Mouse (Mus musculus) urinary bladder, postnatal 10 days (tissue): ENCODE results near the gene Prkd2.
A peak's percentile ranks its signal among the peaks of the same experiment; 100 is the strongest.

ENCODE experiments used
- DNase-seq: peaks from one replicate; pipeline ENCODE4 v3.0.0; 2022; ENCODE audit warnings: low spot score

Prkd2 gene

DNA sequence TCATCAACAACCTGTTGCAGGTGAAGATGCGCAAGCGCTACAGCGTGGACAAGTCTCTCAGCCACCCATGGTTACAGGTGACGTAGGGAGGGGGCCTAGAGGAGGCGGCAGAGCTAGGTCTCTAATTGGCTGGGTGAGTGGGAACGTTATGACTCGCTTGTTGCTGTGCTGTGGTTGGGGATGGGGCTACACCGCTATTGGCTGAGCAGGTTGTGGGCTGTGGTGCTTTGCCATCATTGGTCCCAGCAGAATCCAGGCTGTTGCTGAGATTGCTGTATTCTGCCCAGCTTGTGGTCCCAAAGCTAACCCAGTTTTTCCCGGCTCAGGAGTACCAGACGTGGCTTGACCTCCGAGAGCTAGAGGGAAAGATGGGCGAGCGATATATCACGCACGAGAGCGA is 26.8 kb downstream of the Prkd2 start:
- no peak for DNase-seq

DNA sequence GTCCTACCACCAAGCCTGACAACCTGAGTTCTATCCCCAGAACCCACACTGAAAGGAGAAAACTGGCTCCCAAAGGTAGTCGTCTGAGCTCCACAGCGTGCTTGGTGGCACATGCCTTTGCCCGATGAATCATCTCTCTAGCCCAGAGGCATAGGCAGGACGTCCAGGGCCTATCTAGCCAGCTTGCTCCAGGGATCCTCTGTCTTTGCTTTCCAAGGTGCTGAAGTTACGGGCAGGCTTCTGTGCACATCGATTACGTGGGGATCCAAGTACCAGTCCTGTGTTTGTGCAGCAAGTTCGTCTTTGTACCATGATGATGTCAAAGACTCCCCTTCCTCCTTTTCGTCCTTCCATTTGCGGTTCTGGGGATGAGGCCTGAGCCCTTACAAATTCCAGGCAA is 28.9 kb downstream of the Prkd2 start:
- DNase-seq, result no peak

DNA sequence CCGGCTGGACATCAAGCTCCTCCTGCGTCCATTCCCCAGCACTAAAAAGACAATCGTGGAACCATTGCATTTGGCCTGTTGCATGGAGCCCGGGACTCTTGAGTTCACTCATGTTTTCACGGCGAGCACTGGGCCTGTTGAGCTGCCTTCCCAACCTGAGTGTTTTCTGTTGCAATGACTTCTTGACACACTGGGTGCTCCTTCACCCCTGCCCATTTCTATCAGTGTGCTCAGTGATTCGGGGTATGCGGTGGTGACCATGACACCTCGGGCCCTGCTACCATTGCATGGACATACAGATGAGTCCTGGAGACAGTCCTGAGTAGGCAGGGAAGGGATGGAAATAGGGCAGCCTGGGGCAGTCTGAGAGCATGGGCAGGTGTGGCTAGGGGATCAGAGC is 29.8 kb downstream of the Prkd2 start:
- DNase-seq, result no peak

- DNase-seq, result no peak
These were observed 30.7 kb downstream of the Prkd2 start for GRCm38 (mm10) chr7:16873392-16873791.

DNA sequence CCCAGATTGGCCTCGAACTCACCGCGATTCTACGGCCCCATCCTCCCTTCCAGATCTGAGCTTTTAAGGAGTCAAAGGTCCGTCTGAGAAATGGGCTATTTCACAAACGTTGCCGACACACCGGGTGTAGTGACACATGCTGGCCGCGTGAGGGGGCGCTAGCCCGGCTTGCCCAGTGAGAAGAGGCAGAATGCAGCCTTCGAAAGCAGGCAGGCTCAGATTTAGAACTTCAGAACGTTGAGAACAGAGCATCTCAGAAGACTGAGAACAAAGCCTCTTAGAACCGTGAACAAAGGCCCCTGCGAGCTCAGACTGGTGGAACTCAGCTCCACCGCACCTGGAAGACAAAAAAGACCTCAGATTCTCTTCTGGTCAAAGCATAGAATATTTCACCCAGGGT is 31.5 kb downstream of the Prkd2 start:
- DNase-seq, result no peak

DNA sequence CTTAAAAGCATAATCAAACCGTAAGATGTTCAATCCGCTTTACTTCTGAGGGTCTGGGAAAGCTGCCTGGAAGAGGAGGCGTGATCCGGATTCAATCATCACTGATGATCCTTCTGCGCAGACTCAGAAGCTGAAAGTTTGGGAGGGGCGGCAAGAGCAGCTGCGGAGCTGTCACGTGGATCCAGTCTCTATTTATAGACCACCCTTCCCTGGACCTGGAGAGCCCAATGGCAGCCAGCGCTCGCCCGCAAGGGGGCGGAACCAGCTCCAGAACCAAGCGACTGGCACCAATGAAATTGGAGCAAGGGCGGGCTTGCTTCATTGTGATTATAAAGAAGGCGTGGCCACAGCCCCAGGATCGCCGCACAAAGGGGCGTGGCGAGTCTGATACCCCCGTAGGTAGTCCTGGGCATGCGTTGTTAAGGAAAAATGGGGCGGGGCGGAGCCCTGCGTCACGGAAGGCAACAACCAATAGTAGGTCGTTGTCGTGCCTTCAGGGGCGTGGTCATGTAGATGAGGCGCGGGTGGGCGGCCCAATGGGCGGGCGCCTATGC is 32.1 kb downstream of the Prkd2 start:
- DNase-seq, result peak; percentile 96

DNA sequence AGATGAGACGGTGACA is 32.4 kb downstream of the Prkd2 start, which contains the start of gene Dact3:
Gene Dact3, plus strand, starts transcription at position 8 of the 16 bp plus-strand sequence.
- DNase-seq, result no peak

DNA sequence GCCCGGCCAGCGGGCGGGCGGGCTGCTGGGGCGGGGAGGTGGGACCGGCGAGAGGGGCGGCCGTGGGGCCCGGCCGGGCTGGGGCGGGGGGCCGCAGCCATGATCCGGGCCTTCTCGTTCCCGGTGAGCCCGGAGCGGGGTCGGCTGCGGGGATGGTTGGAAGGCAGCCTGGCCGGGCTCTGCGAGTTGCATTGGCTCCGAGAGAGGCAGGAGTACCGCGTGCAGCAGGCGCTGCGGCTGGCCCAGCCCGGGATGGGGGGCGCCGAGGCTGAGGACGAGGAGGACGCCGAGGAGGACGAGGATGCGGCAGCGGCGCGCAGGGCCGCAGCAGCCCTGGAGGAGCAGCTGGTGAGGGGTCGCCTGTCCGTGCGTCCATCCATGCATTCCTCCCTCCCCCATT is 32.6 kb downstream of the Prkd2 start:
- DNase-seq, result no peak

- DNase-seq, result no peak
These were observed 33.3 kb downstream of the Prkd2 start for GRCm38 (mm10) chr7:16876006-16876405.

- DNase-seq, result no peak
These were observed 33.9 kb downstream of the Prkd2 start for GRCm38 (mm10) chr7:16876608-16877007.

DNA sequence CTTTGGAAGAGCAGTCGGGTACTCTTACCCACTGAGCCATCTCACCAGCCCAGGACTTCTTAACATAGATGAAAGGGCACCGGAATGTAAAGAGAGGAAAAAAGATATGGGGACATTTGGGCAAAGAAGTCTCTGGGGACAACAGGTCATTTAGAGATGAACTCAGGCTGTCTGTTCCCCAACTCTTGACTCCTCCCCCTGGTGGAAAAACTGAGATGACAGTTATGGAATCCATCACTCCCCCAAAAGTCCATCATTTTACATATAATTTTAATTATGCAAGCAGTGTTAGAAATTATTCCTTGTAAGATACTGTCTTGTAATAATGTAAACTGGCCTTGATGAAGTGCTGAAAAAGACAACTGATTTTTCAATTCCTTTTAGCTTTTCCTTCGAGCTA is 35.0 kb downstream of the Prkd2 start:
- no peak for DNase-seq

GRCm38 (mm10) chr7:16879796-16880547 is 37.3 kb downstream of the Prkd2 start:
- no peak for DNase-seq

DNA sequence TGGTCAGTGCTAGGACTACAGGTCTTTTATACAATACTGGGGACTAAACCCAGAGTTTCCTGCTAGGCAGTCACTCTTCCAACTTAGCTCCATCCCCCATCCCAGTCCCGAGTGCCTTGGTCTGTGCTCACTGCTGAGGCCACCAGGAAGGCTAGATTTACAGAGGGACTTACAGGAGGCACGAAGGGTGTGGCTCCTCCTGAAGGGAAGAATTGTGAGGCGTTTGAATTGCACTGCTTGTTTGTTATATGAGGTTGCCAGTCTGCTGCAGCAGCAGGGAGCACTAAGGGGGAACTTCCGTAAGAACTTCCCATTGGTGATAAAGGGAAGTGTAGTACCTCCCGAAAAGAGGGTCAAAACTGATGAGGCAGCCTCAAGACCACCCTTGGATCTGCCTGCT is 37.9 kb downstream of the Prkd2 start:
- no peak for DNase-seq

DNA sequence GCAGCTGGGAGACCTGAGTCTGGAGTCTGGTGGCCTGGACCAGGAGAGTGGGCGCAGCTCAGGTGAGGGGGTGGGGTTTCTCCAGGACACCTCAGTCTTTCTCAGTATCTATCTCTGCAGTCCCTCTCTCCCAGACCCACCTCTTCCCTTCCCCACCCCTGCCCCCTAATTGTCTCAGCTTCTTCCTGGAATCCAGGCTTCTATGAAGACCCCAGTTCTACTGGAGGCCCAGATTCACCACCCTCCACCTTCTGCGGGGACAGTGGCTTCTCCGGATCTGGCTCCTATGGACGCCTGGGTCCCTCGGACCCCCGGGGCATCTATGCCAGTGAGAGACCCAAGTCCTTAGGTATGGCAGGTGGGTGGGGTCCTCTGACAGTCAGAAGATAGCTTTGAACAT is 40.5 kb downstream of the Prkd2 start:
- DNase-seq, result no peak

DNA sequence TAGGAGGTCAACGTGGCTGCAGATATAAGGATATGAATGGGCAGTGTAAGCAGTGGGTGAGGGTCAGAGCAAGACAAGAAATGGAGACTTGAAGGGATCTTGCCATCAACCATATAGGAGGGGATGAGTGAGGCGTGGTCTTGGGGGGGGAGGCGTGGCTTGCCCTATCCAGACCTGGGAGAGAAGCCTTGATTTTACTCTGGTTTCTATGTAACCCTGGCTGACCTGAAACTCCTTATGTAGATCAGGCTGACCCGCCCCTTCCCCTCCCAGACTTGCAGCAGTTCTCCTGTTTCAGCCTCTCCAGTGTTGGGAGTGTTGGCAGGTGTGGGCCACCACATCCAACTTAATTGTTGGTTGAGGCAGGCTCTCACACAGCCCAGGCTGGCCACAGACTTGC is 41.6 kb downstream of the Prkd2 start:
- no peak for DNase-seq

- DNase-seq, result no peak
These were observed 42.6 kb downstream of the Prkd2 start for GRCm38 (mm10) chr7:16885271-16885776.

DNA sequence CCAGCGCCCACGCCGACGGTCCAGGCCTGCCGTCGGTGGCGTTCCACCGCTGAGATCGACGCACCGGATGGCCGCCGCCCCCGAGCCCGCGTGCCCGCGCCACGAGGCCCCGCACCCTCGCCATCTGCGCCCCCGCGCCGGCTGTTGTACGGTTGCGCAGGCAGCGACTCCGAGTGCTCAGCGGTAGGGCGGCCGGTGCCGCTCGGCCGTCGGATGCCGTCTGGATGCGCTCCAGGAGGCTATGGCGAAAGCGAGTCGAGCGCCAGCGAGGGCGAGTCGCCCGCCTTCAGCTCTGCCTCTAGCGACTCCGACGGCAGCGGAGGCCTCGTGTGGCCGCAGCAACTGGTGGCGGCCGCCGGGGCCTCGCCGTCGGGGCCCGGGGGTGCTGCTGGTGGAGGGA is 43.2 kb downstream of the Prkd2 start:
- no peak for DNase-seq

- DNase-seq, result no peak
These were observed 47.8 kb downstream of the Prkd2 start for GRCm38 (mm10) chr7:16890536-16890935.

- DNase-seq, result no peak
These were observed 48.2 kb downstream of the Prkd2 start for GRCm38 (mm10) chr7:16890944-16891343.

- DNase-seq, result peak; percentile 61
These were observed 49.1 kb downstream of the Prkd2 start, which contains the start of gene Gng8 for GRCm38 (mm10) chr7:16891641-16892351. Gene Gng8 (plus strand): TSS chr7:16891786.

GRCm38 (mm10) chr7:16892352-16892730 is 49.6 kb downstream of the Prkd2 start:
- DNase-seq, result no peak

GRCm38 (mm10) chr7:16893612-16894011 is 50.9 kb downstream of the Prkd2 start:
- DNase-seq, result no peak

- no peak for DNase-seq
These were observed 51.6 kb downstream of the Prkd2 start for GRCm38 (mm10) chr7:16894279-16894678.

DNA sequence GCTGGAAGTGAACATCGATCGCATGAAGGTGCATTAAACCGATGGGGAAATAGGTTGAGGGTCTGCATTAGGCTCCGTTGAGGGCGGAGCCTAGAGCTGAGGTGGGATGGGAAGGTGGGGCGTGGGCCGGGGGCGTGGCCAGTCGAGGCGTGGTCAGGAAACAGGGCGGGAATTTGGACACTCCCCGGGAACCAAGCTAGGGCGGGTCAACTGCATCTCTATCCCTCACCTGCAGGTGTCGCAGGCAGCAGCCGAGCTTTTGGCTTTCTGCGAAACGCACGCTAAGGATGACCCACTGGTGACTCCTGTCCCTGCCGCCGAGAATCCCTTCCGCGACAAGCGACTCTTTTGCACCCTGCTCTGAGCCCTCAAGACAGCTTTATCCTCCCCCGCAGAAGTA is 52.3 kb downstream of the Prkd2 start:
- no peak for DNase-seq
